In the genomic region with DNA sequence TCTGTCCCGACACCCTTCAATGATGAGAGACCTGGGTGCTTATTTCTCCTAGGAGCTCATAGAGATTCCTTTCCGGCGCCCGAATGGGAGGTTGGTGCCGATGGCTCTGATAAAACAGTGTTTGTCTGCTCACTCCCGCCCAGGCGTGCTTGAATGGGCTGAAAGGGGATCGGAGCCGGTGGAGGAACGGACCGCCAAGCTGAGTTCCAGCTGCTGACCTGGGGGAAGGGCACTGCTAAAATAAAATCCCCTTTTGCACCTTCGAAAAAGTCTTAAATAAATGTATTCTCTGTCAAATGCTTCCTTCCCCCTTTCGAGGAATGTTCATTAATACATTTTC, we compare ENCODE assay signal across 8 mouse cellular contexts. TPM values are rescaled to one million over a fixed set of nuclear protein-coding genes. Genes with fewer than 3 reads are reported as not detected.
A peak's percentile ranks its signal among the peaks of the same experiment; 100 is the strongest.
DNase-seq lines count a peak whose midpoint lies in the region; ATAC-seq and TF ChIP-seq lines count a peak whose summit lies in the region.

No protein-coding gene starts in this region.

- TF ChIP-seq POLR2A in cortical plate, adult 2 months (IDR thresholded peaks at IDR 0.05; ENCODE audit: extremely low read depth, insufficient read depth, low read length): no peak

- ATAC-seq in kidney, embryonic 16.5 days (ENCODE audit: low FRiP score, low TSS enrichment): peak; percentile 36
- peak; percentile 49 for ATAC-seq in hindbrain, postnatal 0 days
- peak; percentile 46 for ATAC-seq in midbrain, embryonic 15.5 days (replicated peaks)

- peak overlapping the region; percentile 66 for H3K4me2 ChIP-seq in kidney, embryonic 16.5 days (replicated peaks; ENCODE audit: low read depth, low read length)
- H3K4me2 ChIP-seq in hindbrain, postnatal 0 days (ENCODE audit: low read depth, low read length): peak overlapping the region; percentile 81
- H3K4me2 ChIP-seq in midbrain, embryonic 15.5 days: peak overlapping the region; percentile 81

- DNase-seq in kidney, postnatal 25 days: no peak
- no peak for DNase-seq in hindbrain, postnatal 0 days (ENCODE audit: low spot score)
- no peak for DNase-seq in layer of hippocampus, postnatal 10 days (ENCODE audit: low spot score in 2 of 2)
- DNase-seq in adrenal gland, adult (ENCODE audit: inconsistent age in 2 of 2, low spot score in 1 of 2): no peak
- DNase-seq in spleen, adult 12 weeks (ENCODE audit: low spot score): no peak

- H3K36me3 ChIP-seq in kidney, embryonic 16.5 days (ENCODE audit: insufficient read depth, low read length): peaks cover 17% of the 10 kb centered on the region; the same call in 1 of the 2 replicates
- H3K36me3 ChIP-seq in hindbrain, postnatal 0 days (ENCODE audit: insufficient read depth, low read length): peaks cover 16% of the 10 kb centered on the region
- peaks cover 21% of the 10 kb centered on the region for H3K36me3 ChIP-seq in midbrain, embryonic 15.5 days (replicated peaks)

- H3K27ac ChIP-seq in kidney, embryonic 16.5 days (ENCODE audit: low read length): peak overlapping the region; percentile 84
- H3K27ac ChIP-seq in cortical plate, adult 2 months (ENCODE audit: insufficient read depth, low read length): peak overlapping the region; percentile 35; the same call in 1 of the 2 replicates
- peak overlapping the region; percentile 91 for H3K27ac ChIP-seq in hindbrain, postnatal 0 days
- H3K27ac ChIP-seq in midbrain, embryonic 15.5 days: peak overlapping the region; percentile 88

- H3K9me3 ChIP-seq in kidney, embryonic 16.5 days (ENCODE audit: low read length): no peaks in the 10 kb centered on the region
- H3K9me3 ChIP-seq in hindbrain, postnatal 0 days (ENCODE audit: low read length): no peaks in the 10 kb centered on the region
- H3K9me3 ChIP-seq in midbrain, embryonic 15.5 days: no peaks in the 10 kb centered on the region

- no peak for TF ChIP-seq CTCF in cortical plate, adult 2 months (IDR thresholded peaks at IDR 0.05; ENCODE audit: extremely low read depth, insufficient read depth, low read length)
- no peak for TF ChIP-seq CTCF in hindbrain, postnatal 0 days (IDR thresholded peaks at IDR 0.05; ENCODE audit: low read depth)

- no peaks in the 10 kb centered on the region for H3K27me3 ChIP-seq in kidney, embryonic 16.5 days (ENCODE audit: insufficient read depth, low read length)
- no peaks in the 10 kb centered on the region for H3K27me3 ChIP-seq in hindbrain, postnatal 0 days (ENCODE audit: insufficient read depth, low read length)
- no peaks in the 10 kb centered on the region for H3K27me3 ChIP-seq in midbrain, embryonic 15.5 days (replicated peaks)

- peak overlapping the region; percentile 78 for H3K9ac ChIP-seq in kidney, embryonic 16.5 days (replicated peaks; ENCODE audit: low read length)
- H3K9ac ChIP-seq in hindbrain, postnatal 0 days (replicated peaks; ENCODE audit: low read length): peak overlapping the region; percentile 55
- H3K9ac ChIP-seq in midbrain, embryonic 15.5 days: peak overlapping the region; percentile 77

- H3K4me3 ChIP-seq in kidney, embryonic 16.5 days (ENCODE audit: low read length): peak overlapping the region; percentile 88
- peak overlapping the region; percentile 73 for H3K4me3 ChIP-seq in cortical plate, adult 2 months (ENCODE audit: insufficient read depth, low read length)
- peak overlapping the region; percentile 95 for H3K4me3 ChIP-seq in hindbrain, postnatal 0 days (ENCODE audit: low read length)
- peak overlapping the region; percentile 59 for H3K4me3 ChIP-seq in midbrain, embryonic 15.5 days

- WGBS in kidney, embryonic 16.5 days: 6% methylated on average over 13 of the region's 13 CpGs
- WGBS in hindbrain, postnatal 0 days: 6% methylated on average over 13 of the region's 13 CpGs
- WGBS in midbrain, embryonic 15.5 days: 6% methylated on average over 13 of the region's 13 CpGs

- H3K4me1 ChIP-seq in kidney, embryonic 16.5 days (ENCODE audit: insufficient read depth, low read length): peaks cover 31% of the 10 kb centered on the region
- peaks cover 9% of the 10 kb centered on the region; the same call in 1 of the 2 replicates for H3K4me1 ChIP-seq in cortical plate, adult 2 months (ENCODE audit: control insufficient read depth, insufficient read depth, low read length)
- peaks cover 16% of the 10 kb centered on the region for H3K4me1 ChIP-seq in hindbrain, postnatal 0 days (ENCODE audit: insufficient read depth, low read length)
- H3K4me1 ChIP-seq in midbrain, embryonic 15.5 days: peaks cover 43% of the 10 kb centered on the region

RNA-seq across cellular contexts. Expression of gene Sf3b2, which starts 0.5 kb away (rescaled TPM):
- 344 and 387 TPM in 2 replicates for polyA plus RNA-seq in kidney, embryonic 16.5 days (2015; fragmentation: Nextera tagmentation; extraction: Ambion mirVana)
- polyA plus RNA-seq in cortical plate, adult 2 months (2012; rRNA removed): 151 and 159 TPM in 2 replicates
- 266 and 341 TPM in 2 replicates for total RNA-seq in hindbrain, postnatal 0 days (2014; rRNA removed)
- 322 and 334 TPM in 2 replicates for polyA plus RNA-seq in hindbrain, postnatal 0 days (2015; fragmentation: Nextera tagmentation; extraction: Ambion mirVana)
- 350 and 352 TPM in 2 replicates for polyA plus RNA-seq in midbrain, embryonic 15.5 days (2015; fragmentation: Nextera tagmentation; extraction: Ambion mirVana)
- 100 to 1,000 TPM; 197 to 198 TPM for total RNA-seq in layer of hippocampus, postnatal 10 days (2021)

RNA-seq across cellular contexts. Expression of gene Gal3st3, which starts 2.4 kb away (rescaled TPM):
- 3.2 and 4.2 TPM in 2 replicates for polyA plus RNA-seq in kidney, embryonic 16.5 days (2015; fragmentation: Nextera tagmentation; extraction: Ambion mirVana)
- polyA plus RNA-seq in cortical plate, adult 2 months (2012; rRNA removed): 61.9 and 62.3 TPM in 2 replicates
- 25.0 and 27.3 TPM in 2 replicates for total RNA-seq in hindbrain, postnatal 0 days (2014; rRNA removed)
- polyA plus RNA-seq in hindbrain, postnatal 0 days (2015; fragmentation: Nextera tagmentation; extraction: Ambion mirVana): 26.9 and 31.9 TPM in 2 replicates
- 47.2 and 50.3 TPM in 2 replicates for polyA plus RNA-seq in midbrain, embryonic 15.5 days (2015; fragmentation: Nextera tagmentation; extraction: Ambion mirVana)
- 100 to 1,000 TPM; 104 to 111 TPM for total RNA-seq in layer of hippocampus, postnatal 10 days (2021)

RNA-seq across cellular contexts. Expression of gene Pacs1, which starts 22.8 kb away (rescaled TPM):
- 23.8 and 27.7 TPM in 2 replicates for polyA plus RNA-seq in kidney, embryonic 16.5 days (2015; fragmentation: Nextera tagmentation; extraction: Ambion mirVana)
- polyA plus RNA-seq in cortical plate, adult 2 months (2012; rRNA removed): 47.0 and 47.8 TPM in 2 replicates
- total RNA-seq in hindbrain, postnatal 0 days (2014; rRNA removed): 60.3 and 63.6 TPM in 2 replicates
- 33.1 and 41.0 TPM in 2 replicates for polyA plus RNA-seq in hindbrain, postnatal 0 days (2015; fragmentation: Nextera tagmentation; extraction: Ambion mirVana)
- polyA plus RNA-seq in midbrain, embryonic 15.5 days (2015; fragmentation: Nextera tagmentation; extraction: Ambion mirVana): 55.3 and 55.7 TPM in 2 replicates
- 10 to 100 TPM; 71.2 to 73.5 TPM for total RNA-seq in layer of hippocampus, postnatal 10 days (2021)

RNA-seq across cellular contexts. Expression of gene Catsper1, which starts 39.8 kb away (rescaled TPM):
- polyA plus RNA-seq in kidney, embryonic 16.5 days (2015; fragmentation: Nextera tagmentation; extraction: Ambion mirVana): not detected in 2 replicates
- not detected in 2 replicates for polyA plus RNA-seq in cortical plate, adult 2 months (2012; rRNA removed)
- total RNA-seq in hindbrain, postnatal 0 days (2014; rRNA removed): not detected in 2 replicates
- not detected in 2 replicates for polyA plus RNA-seq in hindbrain, postnatal 0 days (2015; fragmentation: Nextera tagmentation; extraction: Ambion mirVana)
- polyA plus RNA-seq in midbrain, embryonic 15.5 days (2015; fragmentation: Nextera tagmentation; extraction: Ambion mirVana): not detected in 2 replicates
- total RNA-seq in layer of hippocampus, postnatal 10 days (2021): not detected

RNA-seq across cellular contexts. Expression of gene Cst6, which starts 53.7 kb away (rescaled TPM):
- 0.58 TPM in 1 of 2 replicates, not detected in the other for polyA plus RNA-seq in kidney, embryonic 16.5 days (2015; fragmentation: Nextera tagmentation; extraction: Ambion mirVana)
- polyA plus RNA-seq in cortical plate, adult 2 months (2012; rRNA removed): 22.3 and 23.9 TPM in 2 replicates
- total RNA-seq in hindbrain, postnatal 0 days (2014; rRNA removed): 0.50 and 9.8 TPM in 2 replicates
- 14.9 and 16.1 TPM in 2 replicates for polyA plus RNA-seq in hindbrain, postnatal 0 days (2015; fragmentation: Nextera tagmentation; extraction: Ambion mirVana)
- 5.9 and 7.2 TPM in 2 replicates for polyA plus RNA-seq in midbrain, embryonic 15.5 days (2015; fragmentation: Nextera tagmentation; extraction: Ambion mirVana)
- 1 to 10 TPM; 5.4 to 7.4 TPM for total RNA-seq in layer of hippocampus, postnatal 10 days (2021)

Comparison
In these comparisons a context has a peak if more than half of its experiments do, and no peak if none do; other contexts are left out.
1. H3K27ac ChIP-seq: peak in every context shown above with its lines; median percentile 91 in hindbrain, postnatal 0 days; 88 in midbrain, embryonic 15.5 days; 84 in kidney, embryonic 16.5 days; 35 in cortical plate, adult 2 months.